Mouse (Mus musculus): ENCODE results near the gene Rnase4. TPM values are rescaled to one million over a fixed set of nuclear protein-coding genes. Genes with fewer than 3 reads are reported as not detected.

Gene Rnase4
- polyA plus RNA-seq (2016; fragmentation: Nextera tagmentation; extraction: Ambion mirVana) = 8.3 and 9.1 TPM in 2 replicates

- H3K4me3 ChIP-seq (replicated peaks) = peak within 1 kb of the TSS; percentile 69
Observed at GRCm38 (mm10) chr14:51090921-51091900, at the start of gene Rnase4, which contains the start of gene Ang. Rnase4 (plus strand) TSS chr14:51091077. Ang (plus strand) TSS chr14:51091150.

GRCm38 (mm10) chr14:51041769-51042168 lies 49.1 kb upstream of the Rnase4 start, which contains the start of gene Rnase9:
Rnase9 (minus strand) TSS chr14:51041869.
- H3K4me2 ChIP-seq = no peak within 1 kb of the TSS
- no peak within 1 kb of the TSS for H3K27ac ChIP-seq
- no peaks in the 10 kb centered on the region for H3K36me3 ChIP-seq (replicated peaks)
- 66% methylated on average over 6 of the region's 6 CpGs for WGBS
- no peaks in the 10 kb centered on the region for H3K4me1 ChIP-seq
- no peaks in the 10 kb centered on the region for H3K9me3 ChIP-seq
- no peaks in the 10 kb centered on the region for H3K27me3 ChIP-seq
- no peak within 1 kb of the TSS for H3K4me3 ChIP-seq (replicated peaks)
- no peak within 1 kb of the TSS for H3K9ac ChIP-seq
- no peak for ATAC-seq (ENCODE audit: low FRiP score)

More at GRCm38 (mm10) chr14:51090921-51091900, at the start of gene Rnase4, which contains the start of gene Ang:
- WGBS = 10% methylated on average over 33 of the region's 33 CpGs
- H3K27me3 ChIP-seq = no peaks in the 10 kb centered on the region
- peak within 1 kb of the TSS; percentile 59 for H3K9ac ChIP-seq
- no peaks in the 10 kb centered on the region for H3K36me3 ChIP-seq (replicated peaks)
- no peaks in the 10 kb centered on the region for H3K9me3 ChIP-seq
- peak within 1 kb of the TSS; percentile 81 for H3K27ac ChIP-seq
- H3K4me1 ChIP-seq = peaks cover 11% of the 10 kb centered on the region
- peak; percentile 16; the same call in 1 of the 2 replicates for ATAC-seq (ENCODE audit: low FRiP score)
- H3K4me2 ChIP-seq = peak within 1 kb of the TSS; percentile 72

- Histone ChIP-seq H3K27me3 (peaks cover 23% of the 10 kb centered on the region), H3K9me3 (no peaks in the 10 kb centered on the region), H3K9ac (no peak overlapping the region), H3K4me3 (replicated peaks) (no peak overlapping the region), H3K36me3 (replicated peaks) (no peaks in the 10 kb centered on the region), H3K4me2 (no peak overlapping the region), H3K4me1 (no peaks in the 10 kb centered on the region), H3K27ac (no peak overlapping the region)
- no peak for ATAC-seq (ENCODE audit: low FRiP score)
- WGBS = 79% methylated on average over 5 of the region's 5 CpGs
Observed at GRCm38 (mm10) chr14:51047846-51048245, 43.0 kb upstream of the Rnase4 start.

- Histone ChIP-seq H3K9ac (no peak within 1 kb of the TSS), H3K27me3 (peaks cover 28% of the 10 kb centered on the region), H3K27ac (no peak within 1 kb of the TSS), H3K4me2 (no peak within 1 kb of the TSS), H3K36me3 (replicated peaks) (no peaks in the 10 kb centered on the region), H3K9me3 (no peaks in the 10 kb centered on the region), H3K4me1 (peaks cover 12% of the 10 kb centered on the region), H3K4me3 (replicated peaks) (no peak within 1 kb of the TSS)
- 76% methylated on average over 2 of the region's 2 CpGs for WGBS
- ATAC-seq (ENCODE audit: low FRiP score) = no peak
Observed at GRCm38 (mm10) chr14:51050063-51050462, 40.8 kb upstream of the Rnase4 start, which contains the start of gene Rnase11. Rnase11 (minus strand) TSS chr14:51050163.

GRCm38 (mm10) chr14:51051941-51052340 lies 38.9 kb upstream of the Rnase4 start:
- ATAC-seq (ENCODE audit: low FRiP score) = no peak
- Histone ChIP-seq H3K27me3 (peaks cover 32% of the 10 kb centered on the region), H3K27ac (no peak overlapping the region), H3K9ac (no peak overlapping the region), H3K36me3 (replicated peaks) (no peaks in the 10 kb centered on the region), H3K4me3 (replicated peaks) (no peak overlapping the region), H3K4me1 (peaks cover 12% of the 10 kb centered on the region), H3K4me2 (no peak overlapping the region), H3K9me3 (no peaks in the 10 kb centered on the region)
- WGBS = 66% methylated on average over 5 of the region's 5 CpGs

- Histone ChIP-seq H3K4me3 (replicated peaks) (no peak overlapping the region), H3K9me3 (no peaks in the 10 kb centered on the region), H3K27me3 (peaks cover 39% of the 10 kb centered on the region), H3K4me1 (peaks cover 12% of the 10 kb centered on the region), H3K9ac (no peak overlapping the region), H3K4me2 (no peak overlapping the region), H3K36me3 (replicated peaks) (no peaks in the 10 kb centered on the region), H3K27ac (no peak overlapping the region)
- ATAC-seq (ENCODE audit: low FRiP score) = no peak
- 45% methylated on average over 5 of the region's 5 CpGs for WGBS
Observed at GRCm38 (mm10) chr14:51053176-51053575, 37.7 kb upstream of the Rnase4 start.

- no peak overlapping the region for H3K4me3 ChIP-seq (replicated peaks)
- WGBS = 17% methylated on average over 13 of the region's 13 CpGs
- no peak overlapping the region for H3K9ac ChIP-seq
- no peaks in the 10 kb centered on the region for H3K36me3 ChIP-seq (replicated peaks)
- no peak overlapping the region for H3K27ac ChIP-seq
- peaks cover 33% of the 10 kb centered on the region for H3K27me3 ChIP-seq
- H3K9me3 ChIP-seq = no peaks in the 10 kb centered on the region
- H3K4me1 ChIP-seq = peaks cover 12% of the 10 kb centered on the region
- ATAC-seq (ENCODE audit: low FRiP score) = no peak
- H3K4me2 ChIP-seq = peak overlapping the region; percentile 15; the same call in 1 of the 2 replicates
Observed at GRCm38 (mm10) chr14:51054243-51055237, 36.3 kb upstream of the Rnase4 start.

- no peak for ATAC-seq (ENCODE audit: low FRiP score)
- WGBS = 73% methylated on average over 9 of the region's 9 CpGs
- H3K9me3 ChIP-seq = no peaks in the 10 kb centered on the region
- peaks cover 14% of the 10 kb centered on the region for H3K4me1 ChIP-seq
- H3K27ac ChIP-seq = no peak within 1 kb of the TSS
- H3K4me3 ChIP-seq (replicated peaks) = no peak within 1 kb of the TSS
- no peak within 1 kb of the TSS for H3K9ac ChIP-seq
- H3K27me3 ChIP-seq = peaks cover 30% of the 10 kb centered on the region
- no peak within 1 kb of the TSS for H3K4me2 ChIP-seq
- H3K36me3 ChIP-seq (replicated peaks) = no peaks in the 10 kb centered on the region
Observed at GRCm38 (mm10) chr14:51057401-51057831, 33.5 kb upstream of the Rnase4 start, which contains the start of gene Rnase12. Rnase12 (minus strand) TSS chr14:51057661.

- peaks cover 23% of the 10 kb centered on the region for H3K27me3 ChIP-seq
- H3K4me2 ChIP-seq = no peak overlapping the region
- H3K36me3 ChIP-seq (replicated peaks) = no peaks in the 10 kb centered on the region
- H3K9ac ChIP-seq = no peak overlapping the region
- 88% methylated on average over 5 of the region's 5 CpGs for WGBS
- peaks cover 6% of the 10 kb centered on the region; the same call in 1 of the 2 replicates for H3K4me1 ChIP-seq
- no peak for ATAC-seq (ENCODE audit: low FRiP score)
- H3K27ac ChIP-seq = no peak overlapping the region
- no peaks in the 10 kb centered on the region for H3K9me3 ChIP-seq
- no peak overlapping the region for H3K4me3 ChIP-seq (replicated peaks)
Observed at GRCm38 (mm10) chr14:51060761-51061160, 30.1 kb upstream of the Rnase4 start.

GRCm38 (mm10) chr14:51068956-51069355 lies 21.9 kb upstream of the Rnase4 start:
- no peak for ATAC-seq (ENCODE audit: low FRiP score)
- H3K27me3 ChIP-seq = no peaks in the 10 kb centered on the region
- no peaks in the 10 kb centered on the region for H3K36me3 ChIP-seq (replicated peaks)
- no peaks in the 10 kb centered on the region for H3K9me3 ChIP-seq
- H3K4me1 ChIP-seq = 0 out of 2 replicates have a peak, but pooled peaks cover 8% of the 10 kb centered on the region
- no peak overlapping the region for H3K27ac ChIP-seq
- 93% methylated on average over 5 of the region's 5 CpGs for WGBS
- no peak overlapping the region for H3K4me3 ChIP-seq (replicated peaks)
- H3K9ac ChIP-seq = no peak overlapping the region
- H3K4me2 ChIP-seq = no peak overlapping the region

- Histone ChIP-seq H3K36me3 (replicated peaks) (no peaks in the 10 kb centered on the region), H3K4me3 (replicated peaks) (no peak overlapping the region), H3K4me2 (no peak overlapping the region), H3K9me3 (no peaks in the 10 kb centered on the region), H3K27me3 (no peaks in the 10 kb centered on the region), H3K9ac (no peak overlapping the region), H3K27ac (no peak overlapping the region), H3K4me1 (0 out of 2 replicates have a peak, but pooled peaks cover 8% of the 10 kb centered on the region)
- 95% methylated on average over 2 of the region's 2 CpGs for WGBS
- ATAC-seq (ENCODE audit: low FRiP score) = no peak
Observed at GRCm38 (mm10) chr14:51069617-51070016, 21.3 kb upstream of the Rnase4 start.
